Mouse (Mus musculus) olfactory bulb, adult 2 months (tissue): ENCODE results near the gene Synpo2l.

Experiments used
- CTCF ChIP-seq: fragments of 200-500 bp; IDR thresholded peaks from 2 replicates; pipeline ENCODE4 v1.5.1; 2012; ENCODE audit warnings: low read depth, mild to moderate bottlenecking, low read length, moderate library complexity; ENCODE audit not compliant: insufficient read depth
- POLR2A ChIP-seq: fragments of 200-500 bp; IDR thresholded peaks from 2 replicates; pipeline ENCODE4 v1.6.1; 2012; ENCODE audit warnings: mild to moderate bottlenecking, low read depth, low read length, moderate library complexity; ENCODE audit not compliant: insufficient read depth

DNA sequence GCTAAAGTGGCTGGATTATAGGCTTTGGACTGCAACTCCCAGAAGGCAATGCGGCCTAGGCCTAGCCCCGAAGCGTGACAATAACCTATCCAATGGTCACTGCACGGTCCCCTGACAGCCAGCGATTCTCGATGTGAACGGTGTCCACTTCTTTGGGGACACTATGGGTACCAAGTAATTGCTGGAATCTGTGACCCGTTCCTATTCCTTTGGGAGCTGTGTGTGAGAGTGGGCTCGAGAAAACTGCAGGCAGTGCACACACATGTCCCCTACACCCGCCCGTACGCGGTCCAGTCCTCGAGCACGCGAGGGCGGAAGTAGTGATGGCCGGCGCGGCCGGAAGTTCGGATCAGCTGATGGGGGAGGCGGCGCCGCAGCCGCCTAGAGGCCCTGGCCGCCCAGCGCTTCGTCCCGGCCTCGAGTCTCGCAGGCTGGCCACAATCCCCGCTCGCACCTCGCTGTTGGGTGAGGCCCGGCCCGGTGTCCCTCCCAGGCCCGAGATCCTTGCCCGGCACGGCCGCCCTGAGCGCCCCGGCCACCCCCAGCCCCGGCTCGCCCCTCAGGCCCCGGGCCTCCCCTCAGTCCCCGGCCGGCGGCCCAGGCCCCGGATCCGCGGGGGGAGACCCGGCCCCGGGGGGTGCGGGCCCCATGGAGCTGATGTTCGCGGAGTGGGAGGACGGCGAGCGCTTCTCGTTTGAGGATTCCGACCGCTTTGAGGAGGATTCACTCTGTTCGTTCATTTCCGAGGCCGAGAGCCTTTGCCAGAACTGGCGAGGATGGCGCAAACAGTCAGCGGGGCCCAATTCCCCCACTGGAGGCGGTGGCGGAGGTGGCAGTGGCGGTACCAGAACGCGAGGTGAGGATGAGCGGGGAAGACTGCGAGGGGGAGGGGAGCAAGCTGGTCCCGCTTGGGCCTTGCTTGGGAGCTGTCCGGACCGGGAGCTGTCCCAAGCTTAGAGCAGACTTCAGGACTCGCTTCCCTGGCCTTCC lies 39.3 kb upstream of the Synpo2l start, which contains the start of gene Zswim8:
- TF ChIP-seq CTCF: no peak
- TF ChIP-seq POLR2A: peak; percentile 55
